Mouse (Mus musculus) cerebellum, adult (tissue): ENCODE data around the gene Dock9.

Experiments
- ATAC-seq: cut with Nextera tagmentation; 2 replicates; pipeline ENCODE4 v1.9.2; 2017; ENCODE audit warnings: mild to moderate bottlenecking, moderate library complexity, mixed read lengths; ENCODE audit not compliant: insufficient number of reproducible peaks, low FRiP score, low TSS enrichment

Gene Dock9

GRCm38 (mm10) chr14:121708244-121708643, 89.4 kb downstream of the Dock9 start:
- ATAC-seq, result no peak

GRCm38 (mm10) chr14:121706482-121706901, 91.1 kb downstream of the Dock9 start:
- no peak for ATAC-seq

GRCm38 (mm10) chr14:121705644-121706043, 92.0 kb downstream of the Dock9 start:
- no peak for ATAC-seq

GRCm38 (mm10) chr14:121702534-121702933, 95.1 kb downstream of the Dock9 start:
- ATAC-seq, result no peak

GRCm38 (mm10) chr14:121700013-121700412, 97.6 kb downstream of the Dock9 start:
- no peak for ATAC-seq

GRCm38 (mm10) chr14:121698620-121698950, 99.1 kb downstream of the Dock9 start:
- ATAC-seq, result no peak

- peak; percentile 38; the same call in 1 of the 2 replicates for ATAC-seq
Measured at GRCm38 (mm10) chr14:121697709-121698619, 99.7 kb downstream of the Dock9 start.

GRCm38 (mm10) chr14:121697143-121697680, 100.4 kb downstream of the Dock9 start:
- no peak for ATAC-seq

- no peak for ATAC-seq
Measured at GRCm38 (mm10) chr14:121696429-121697118, 101.1 kb downstream of the Dock9 start.

GRCm38 (mm10) chr14:121694706-121695105, 102.9 kb downstream of the Dock9 start:
- ATAC-seq, result no peak

GRCm38 (mm10) chr14:121693991-121694594, 103.5 kb downstream of the Dock9 start:
- no peak for ATAC-seq

- ATAC-seq, result 0 out of 2 replicates have a peak, but pooled peaks have one; percentile 28
Measured at GRCm38 (mm10) chr14:121689649-121690048, 108.0 kb downstream of the Dock9 start.

GRCm38 (mm10) chr14:121688175-121688574, 109.5 kb downstream of the Dock9 start:
- no peak for ATAC-seq

- ATAC-seq, result no peak
Measured at GRCm38 (mm10) chr14:121687274-121687673, 110.4 kb downstream of the Dock9 start.

GRCm38 (mm10) chr14:121678913-121679312, 118.7 kb downstream of the Dock9 start:
- no peak for ATAC-seq

- ATAC-seq, result no peak
Measured at GRCm38 (mm10) chr14:121678445-121678844, 119.2 kb downstream of the Dock9 start.

- peak; percentile 43; the same call in 1 of the 2 replicates for ATAC-seq
Measured at GRCm38 (mm10) chr14:121676596-121677330, 120.9 kb downstream of the Dock9 start.

- no peak for ATAC-seq
Measured at GRCm38 (mm10) chr14:121676121-121676591, 121.5 kb downstream of the Dock9 start.

GRCm38 (mm10) chr14:121675579-121675978, 122.1 kb downstream of the Dock9 start:
- no peak for ATAC-seq

GRCm38 (mm10) chr14:121675146-121675545, 122.5 kb downstream of the Dock9 start:
- no peak for ATAC-seq
